Mouse (Mus musculus) liver, embryonic 12.5 days (tissue): ENCODE measurements around the gene Srprb. TPM values are rescaled to one million over a fixed set of nuclear protein-coding genes. Genes with fewer than 3 reads are reported as not detected.

Experiments used
- ATAC-seq: fragments of 200-750 bp; cut with Nextera tagmentation; 2 replicates; pipeline ENCODE4 v1.8.0; 2017; ENCODE audit warnings: moderate number of reproducible peaks, mild to moderate bottlenecking, moderate library complexity
- H3K27ac ChIP-seq: fragments of 300-500 bp; sonication (generic); 2 replicates; pipeline ENCODE4 v1.5.1; 2016; ENCODE audit warnings: mild to moderate bottlenecking
- H3K27me3 ChIP-seq: fragments of 300-500 bp; sonication (generic); replicated peaks from 2 replicates; pipeline ENCODE4 v1.6.1; 2016; ENCODE audit warnings: mild to moderate bottlenecking, moderate library complexity
- H3K36me3 ChIP-seq: fragments of 300-500 bp; sonication (generic); 2 replicates; pipeline ENCODE4 v1.6.1; 2016; ENCODE audit warnings: mild to moderate bottlenecking, moderate library complexity
- H3K4me1 ChIP-seq: fragments of 300-500 bp; sonication (generic); 2 replicates; pipeline ENCODE4 v1.6.1; 2016
- H3K4me2 ChIP-seq: fragments of 300-500 bp; sonication (generic); 2 replicates; pipeline ENCODE4 v1.6.1; 2016; ENCODE audit warnings: mild to moderate bottlenecking, moderate library complexity
- H3K4me3 ChIP-seq: fragments of 300-500 bp; sonication (generic); 2 replicates; pipeline ENCODE4 v1.5.1; 2016; ENCODE audit warnings: mild to moderate bottlenecking, moderate library complexity
- H3K9ac ChIP-seq: fragments of 300-500 bp; sonication (generic); 2 replicates; pipeline ENCODE4 v1.6.1; 2016; ENCODE audit warnings: mild to moderate bottlenecking, moderate library complexity
- H3K9me3 ChIP-seq: fragments of 300-500 bp; sonication (generic); replicated peaks from 2 replicates; pipeline ENCODE4 v1.6.1; 2016; ENCODE audit warnings: mild to moderate bottlenecking, moderate library complexity
- WGBS: fragments of 180-500 bp; shearing (Covaris S2); methylation state at CpG from one replicate; pipeline ENCODE4 v1.1.7; 2016; ENCODE audit not compliant: insufficient replicate concordance; 5-methylcytosine and 5-hydroxymethylcytosine counted together
- polyA plus RNA-seq: library from polyadenylated mRNA; unstranded; fragments of >200 nt; fragmentation: Nextera tagmentation; extraction: Ambion mirVana; gene quantifications from 2 replicates; pipeline ENCODE4 v1.2.1, GENCODE M21; 2016

Srprb gene
- polyA plus RNA-seq, 1 experiment from 2014 or later = 31.5 TPM

GRCm38 (mm10) chr9:103205786-103206185 lies 3.8 kb upstream of the Srprb start:
- 0 out of 2 replicates have a peak overlapping the region, but pooled peaks have one; percentile 6 for H3K4me2 ChIP-seq
- whole genome bisulfite sequencing = 71% methylated on average over 5 of the region's 5 CpGs
- no peaks in the 10 kb centered on the region; the same call in 1 of the 2 replicates for H3K27me3 ChIP-seq
- peak overlapping the region; percentile 30; the same call in 1 of the 2 replicates for H3K27ac ChIP-seq
- no peak overlapping the region for H3K4me3 ChIP-seq
- no peak overlapping the region for H3K9ac ChIP-seq
- H3K4me1 ChIP-seq = peaks cover 25% of the 10 kb centered on the region
- peaks cover 9% of the 10 kb centered on the region for H3K36me3 ChIP-seq
- no peak for ATAC-seq
- no peaks in the 10 kb centered on the region for H3K9me3 ChIP-seq

- Histone ChIP-seq H3K9me3 (no peaks in the 10 kb centered on the region), H3K4me3 (no peak overlapping the region), H3K4me2 (no peak overlapping the region), H3K4me1 (0 out of 2 replicates have a peak, but pooled peaks cover 3% of the 10 kb centered on the region), H3K9ac (no peak overlapping the region), H3K27ac (no peak overlapping the region), H3K27me3 (no peaks in the 10 kb centered on the region), H3K36me3 (peaks cover 59% of the 10 kb centered on the region)
- 85% methylated on average over 4 of the region's 4 CpGs for WGBS
- no peak; the same call in 1 of the 2 replicates for ATAC-seq
These were observed 13.5 kb downstream of the Srprb start for GRCm38 (mm10) chr9:103188416-103188815.

DNA sequence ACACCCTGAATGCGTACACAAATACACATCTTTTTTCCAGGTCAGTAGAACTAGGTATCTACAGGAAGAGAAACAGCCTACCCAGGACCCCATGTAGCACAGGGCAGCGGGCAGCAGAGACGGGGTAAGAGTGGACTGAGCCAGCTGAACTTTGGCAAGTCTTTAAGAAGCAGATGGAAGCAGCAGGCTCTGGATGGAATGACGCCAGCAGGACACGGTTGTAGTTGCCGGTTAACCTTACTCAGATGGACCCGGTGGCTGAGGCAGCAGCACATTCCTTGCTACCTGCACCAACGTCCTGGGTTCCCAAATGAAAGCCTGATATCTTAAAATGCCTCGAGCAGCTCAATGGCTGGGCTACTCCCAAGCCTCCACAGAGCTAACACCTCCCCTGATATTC lies 15.2 kb downstream of the Srprb start:
- Histone ChIP-seq H3K4me2 (no peak overlapping the region), H3K9me3 (no peaks in the 10 kb centered on the region), H3K4me3 (no peak overlapping the region), H3K27me3 (no peaks in the 10 kb centered on the region), H3K4me1 (peaks cover 6% of the 10 kb centered on the region; the same call in 1 of the 2 replicates), H3K36me3 (peaks cover 42% of the 10 kb centered on the region), H3K27ac (no peak overlapping the region), H3K9ac (no peak overlapping the region)
- 73% methylated on average over 9 of the region's 9 CpGs for WGBS
- ATAC-seq = no peak

DNA sequence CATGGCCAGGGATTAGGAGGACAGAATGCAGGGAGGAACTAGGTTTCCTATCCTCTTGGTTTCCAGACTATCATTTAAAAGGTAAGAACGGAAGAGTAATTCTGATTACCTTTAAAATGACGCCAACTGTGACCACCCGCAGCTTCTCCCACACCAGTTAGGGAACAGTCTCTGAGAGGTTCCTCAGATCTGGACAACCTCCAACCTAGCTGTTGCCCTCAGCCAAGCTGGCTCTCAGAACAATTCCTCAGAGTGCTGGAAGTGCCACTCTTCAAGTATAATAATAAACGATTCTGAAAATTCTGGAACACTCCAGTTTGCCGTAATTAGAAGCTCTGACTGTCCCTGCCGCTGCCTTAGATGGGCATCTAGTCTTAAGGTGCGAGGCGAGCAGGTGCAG lies 16.0 kb downstream of the Srprb start:
- Histone ChIP-seq H3K4me3 (no peak overlapping the region), H3K4me2 (no peak overlapping the region), H3K27ac (no peak overlapping the region), H3K27me3 (no peaks in the 10 kb centered on the region), H3K36me3 (peaks cover 35% of the 10 kb centered on the region), H3K9me3 (no peaks in the 10 kb centered on the region), H3K9ac (no peak overlapping the region), H3K4me1 (peaks cover 12% of the 10 kb centered on the region)
- 76% methylated on average over 8 of the region's 8 CpGs for WGBS
- no peak for ATAC-seq

DNA sequence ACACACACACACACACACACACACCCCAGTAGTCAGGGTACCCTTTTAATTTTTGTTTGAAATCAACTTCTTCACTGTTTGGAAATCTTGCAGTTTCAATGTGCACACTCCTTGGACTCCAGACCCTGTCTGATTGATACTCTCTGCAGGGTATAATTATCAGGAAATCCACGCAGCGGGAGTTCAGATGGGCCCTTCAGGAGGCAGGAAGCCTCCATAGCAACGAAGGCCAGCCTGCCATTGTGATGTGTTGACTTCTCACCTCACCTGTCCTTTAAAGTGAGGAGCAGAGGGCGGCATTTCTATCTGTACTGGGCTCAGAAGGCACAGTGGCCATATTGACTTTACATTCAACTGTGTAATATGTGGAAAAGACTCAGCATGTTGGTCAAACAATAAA lies 17.1 kb downstream of the Srprb start:
- no peak overlapping the region for H3K27ac ChIP-seq
- no peak overlapping the region for H3K4me3 ChIP-seq
- 55% methylated on average over 4 of the region's 4 CpGs for WGBS
- H3K9me3 ChIP-seq = no peaks in the 10 kb centered on the region
- H3K4me1 ChIP-seq = peaks cover 23% of the 10 kb centered on the region
- H3K27me3 ChIP-seq = no peaks in the 10 kb centered on the region
- ATAC-seq = no peak
- peaks cover 24% of the 10 kb centered on the region for H3K36me3 ChIP-seq
- H3K4me2 ChIP-seq = no peak overlapping the region
- no peak overlapping the region for H3K9ac ChIP-seq

- Histone ChIP-seq H3K4me3 (no peak overlapping the region), H3K9ac (no peak overlapping the region), H3K4me1 (peaks cover 23% of the 10 kb centered on the region), H3K27ac (no peak overlapping the region), H3K36me3 (no peaks in the 10 kb centered on the region), H3K4me2 (no peak overlapping the region), H3K27me3 (no peaks in the 10 kb centered on the region), H3K9me3 (no peaks in the 10 kb centered on the region)
- ATAC-seq = no peak
- 76% methylated on average over 8 of the region's 8 CpGs for WGBS
These were observed 20.1 kb downstream of the Srprb start for GRCm38 (mm10) chr9:103181886-103182285.

GRCm38 (mm10) chr9:103180807-103181565 lies 21.0 kb downstream of the Srprb start:
- no peaks in the 10 kb centered on the region for H3K9me3 ChIP-seq
- H3K27ac ChIP-seq = peak overlapping the region; percentile 39; the same call in 1 of the 2 replicates
- WGBS = 2% methylated on average over 20 of the region's 20 CpGs
- H3K36me3 ChIP-seq = no peaks in the 10 kb centered on the region
- peak overlapping the region; percentile 56 for H3K9ac ChIP-seq
- peaks cover 23% of the 10 kb centered on the region for H3K4me1 ChIP-seq
- H3K4me2 ChIP-seq = peak overlapping the region; percentile 78
- peak; percentile 93 for ATAC-seq
- H3K4me3 ChIP-seq = peak overlapping the region; percentile 54
- 0 out of 2 replicates have a peak, but pooled peaks cover 3% of the 10 kb centered on the region for H3K27me3 ChIP-seq

DNA sequence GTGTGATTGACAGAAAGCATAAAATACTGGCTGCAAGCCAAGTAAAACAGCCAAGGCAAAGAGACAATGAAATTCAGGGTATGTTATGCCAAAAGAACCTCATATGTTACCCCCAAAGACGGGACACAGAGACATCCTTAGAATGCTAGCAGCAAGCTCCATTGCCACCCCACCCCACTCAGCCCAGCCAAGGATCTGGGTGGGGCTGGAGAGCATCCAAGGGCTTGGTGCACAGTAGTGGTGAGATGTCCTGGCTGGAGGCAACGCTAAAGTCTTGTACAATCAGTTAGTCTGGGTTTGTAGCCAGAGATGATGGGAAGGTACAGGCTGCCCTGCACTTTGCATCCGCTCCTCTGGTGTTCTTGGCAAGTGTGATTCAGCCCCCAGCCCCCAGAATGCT lies 21.6 kb downstream of the Srprb start:
- 63% methylated on average over 3 of the region's 3 CpGs for WGBS
- peak overlapping the region; percentile 78 for H3K4me2 ChIP-seq
- H3K9me3 ChIP-seq = no peaks in the 10 kb centered on the region
- H3K4me1 ChIP-seq = peaks cover 23% of the 10 kb centered on the region
- ATAC-seq = peak; percentile 36; the same call in 1 of the 2 replicates
- H3K36me3 ChIP-seq = no peaks in the 10 kb centered on the region
- no peak overlapping the region; the same call in 1 of the 2 replicates for H3K9ac ChIP-seq
- peak overlapping the region; percentile 39; the same call in 1 of the 2 replicates for H3K27ac ChIP-seq
- 0 out of 2 replicates have a peak, but pooled peaks cover 7% of the 10 kb centered on the region for H3K27me3 ChIP-seq
- peak overlapping the region; percentile 54 for H3K4me3 ChIP-seq

DNA sequence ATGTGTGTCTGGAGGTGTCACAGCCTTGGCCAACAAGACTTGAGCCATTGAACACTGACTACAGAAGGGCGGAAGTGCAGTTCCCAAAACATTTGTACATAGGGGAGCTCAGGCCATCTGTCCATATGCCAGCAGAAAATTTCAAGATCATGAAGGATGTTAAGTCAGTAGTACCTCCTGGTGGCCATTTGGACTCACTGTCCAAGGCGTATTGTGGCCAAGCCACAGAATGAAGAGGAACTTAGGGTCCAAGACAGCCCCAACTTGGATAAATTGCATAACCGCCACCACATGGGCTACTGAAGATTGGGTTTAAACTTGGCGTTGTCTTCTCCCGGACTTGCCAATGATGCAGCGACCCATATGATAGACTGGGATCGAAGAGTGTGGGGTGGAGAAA lies 26.2 kb downstream of the Srprb start:
- WGBS = 83% methylated on average over 7 of the region's 7 CpGs
- Histone ChIP-seq H3K27me3 (0 out of 2 replicates have a peak, but pooled peaks cover 16% of the 10 kb centered on the region), H3K9ac (no peak overlapping the region), H3K36me3 (no peaks in the 10 kb centered on the region), H3K9me3 (no peaks in the 10 kb centered on the region), H3K4me1 (peaks cover 11% of the 10 kb centered on the region), H3K27ac (no peak overlapping the region), H3K4me2 (no peak overlapping the region), H3K4me3 (no peak overlapping the region)
- no peak for ATAC-seq

- Histone ChIP-seq H3K36me3 (no peaks in the 10 kb centered on the region), H3K4me2 (no peak overlapping the region), H3K27me3 (0 out of 2 replicates have a peak, but pooled peaks cover 16% of the 10 kb centered on the region), H3K4me3 (no peak overlapping the region), H3K4me1 (peaks cover 4% of the 10 kb centered on the region; the same call in 1 of the 2 replicates), H3K9me3 (no peaks in the 10 kb centered on the region), H3K9ac (no peak overlapping the region), H3K27ac (no peak overlapping the region)
- ATAC-seq = peak; percentile 53
- 42% methylated on average over 6 of the region's 6 CpGs for WGBS
These were observed 27.0 kb downstream of the Srprb start for GRCm38 (mm10) chr9:103174771-103175519.

- ATAC-seq = no peak
- Histone ChIP-seq H3K4me2 (no peak overlapping the region), H3K4me1 (no peaks in the 10 kb centered on the region), H3K27me3 (0 out of 2 replicates have a peak, but pooled peaks cover 11% of the 10 kb centered on the region), H3K4me3 (no peak overlapping the region), H3K36me3 (no peaks in the 10 kb centered on the region), H3K27ac (no peak overlapping the region), H3K9ac (no peak overlapping the region), H3K9me3 (no peaks in the 10 kb centered on the region)
- WGBS = 64% methylated on average over 7 of the region's 7 CpGs
These were observed 33.2 kb downstream of the Srprb start for GRCm38 (mm10) chr9:103168771-103169170.

DNA sequence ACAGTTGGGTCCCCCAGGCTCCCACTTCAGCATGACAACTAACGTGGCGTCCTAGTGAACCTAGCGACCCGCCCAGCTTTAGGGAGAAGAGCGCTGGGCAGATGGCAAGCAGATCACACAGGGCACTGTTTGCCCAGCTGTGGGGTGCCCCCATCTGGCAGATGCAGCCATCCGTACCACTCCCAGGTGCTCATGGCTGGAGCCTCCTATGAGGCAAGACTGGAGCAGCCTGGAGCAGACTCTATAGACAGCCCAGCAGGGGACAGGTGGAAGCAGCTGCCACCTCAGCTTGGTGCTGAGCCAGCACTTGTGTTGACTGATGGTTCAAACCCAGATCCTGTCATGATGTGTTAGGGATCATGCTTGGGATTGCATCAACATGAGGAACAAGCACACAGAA lies 33.9 kb downstream of the Srprb start:
- Histone ChIP-seq H3K4me1 (no peaks in the 10 kb centered on the region), H3K4me3 (no peak overlapping the region), H3K36me3 (no peaks in the 10 kb centered on the region), H3K9ac (no peak overlapping the region), H3K9me3 (no peaks in the 10 kb centered on the region), H3K27ac (no peak overlapping the region), H3K27me3 (0 out of 2 replicates have a peak, but pooled peaks cover 14% of the 10 kb centered on the region), H3K4me2 (no peak overlapping the region)
- no peak for ATAC-seq
- WGBS = 70% methylated on average over 6 of the region's 6 CpGs
